ENCODE assay signal across 27 mouse cellular contexts in the genomic region with DNA sequence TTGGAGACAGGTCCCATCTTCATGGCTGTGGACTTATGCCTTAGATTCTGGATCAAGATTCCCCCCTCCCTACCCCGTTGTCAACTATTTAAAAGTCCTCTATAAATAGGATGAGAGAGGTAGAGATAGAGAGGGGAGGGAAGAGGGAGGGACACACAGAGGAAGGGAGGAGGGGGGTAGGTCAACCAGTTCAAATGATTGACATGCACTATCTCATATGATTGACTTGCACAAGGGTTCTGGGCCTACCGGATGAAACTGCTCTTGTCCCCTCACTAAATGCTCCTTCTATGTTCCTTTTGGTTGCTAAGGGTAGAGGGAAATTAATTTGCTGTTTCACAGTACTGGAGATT.
DNase-seq lines count a peak whose midpoint lies in the region; ATAC-seq and TF ChIP-seq lines count a peak whose summit lies in the region.
"Had no signal": no experiment of that assay in that cellular context is flagged by ENCODE, and none has a peak within 500 bp of the region (broad histone marks: within the 10 kb centered on the region; RNA-seq: fewer than 3 reads in every experiment).

No protein-coding gene starts in this region.

- H3K9ac ChIP-seq in heart, embryonic 12.5 days, result no peak overlapping the region
- H3K9ac ChIP-seq in liver, embryonic 12.5 days, result no peak overlapping the region
- no peak overlapping the region for H3K9ac ChIP-seq in liver, postnatal 0 days (replicated peaks)
- no peak overlapping the region for H3K9ac ChIP-seq in limb, embryonic 12.5 days (replicated peaks)
- H3K9ac ChIP-seq: embryonic facial prominence, embryonic 13.5 days; forebrain, embryonic 15.5 days; hindbrain, embryonic 15.5 days; kidney, embryonic 15.5 days; limb, embryonic 15.5 days; midbrain, embryonic 13.5 days had no signal

- TF ChIP-seq EP300 in liver, postnatal 0 days (IDR thresholded peaks at IDR 0.05; ENCODE audit: low read depth), result no peak

- 15% methylated on average over 2 of the region's 2 CpGs for WGBS in heart, embryonic 12.5 days
- 15% methylated on average over 2 of the region's 2 CpGs for WGBS in liver, embryonic 12.5 days (ENCODE audit: insufficient replicate concordance)
- WGBS in liver, postnatal 0 days (ENCODE audit: insufficient replicate concordance), result 35% methylated on average over 2 of the region's 2 CpGs
- WGBS in limb, embryonic 12.5 days, result 74% methylated on average over 2 of the region's 2 CpGs

- no peaks in the 10 kb centered on the region for H3K36me3 ChIP-seq in heart, embryonic 12.5 days
- H3K36me3 ChIP-seq in liver, embryonic 12.5 days, result no peaks in the 10 kb centered on the region
- no peaks in the 10 kb centered on the region for H3K36me3 ChIP-seq in liver, postnatal 0 days (replicated peaks; ENCODE audit: insufficient read depth, low read length)
- no peaks in the 10 kb centered on the region for H3K36me3 ChIP-seq in limb, embryonic 12.5 days
- H3K36me3 ChIP-seq: embryonic facial prominence, embryonic 13.5 days; forebrain, embryonic 10.5 days; forebrain, embryonic 15.5 days; hindbrain, embryonic 15.5 days; kidney, embryonic 15.5 days; limb, embryonic 15.5 days; midbrain, embryonic 13.5 days had no signal

- peaks cover 12% of the 10 kb centered on the region; the same call in 1 of the 2 replicates for H3K27me3 ChIP-seq in heart, embryonic 12.5 days (replicated peaks)
- no peaks in the 10 kb centered on the region for H3K27me3 ChIP-seq in liver, embryonic 12.5 days (replicated peaks)
- no peaks in the 10 kb centered on the region for H3K27me3 ChIP-seq in liver, postnatal 0 days (ENCODE audit: insufficient read depth, low read length)
- H3K27me3 ChIP-seq in limb, embryonic 12.5 days, result no peaks in the 10 kb centered on the region
- H3K27me3 ChIP-seq: embryonic facial prominence, embryonic 13.5 days; forebrain, embryonic 15.5 days; hindbrain, embryonic 15.5 days; kidney, embryonic 15.5 days; limb, embryonic 15.5 days; megakaryocyte, embryonic 14.5 days; midbrain, embryonic 13.5 days had no signal

- H3K27ac ChIP-seq in heart, embryonic 12.5 days (ENCODE audit: poor library complexity, severe bottlenecking), result no peak overlapping the region
- H3K27ac ChIP-seq in liver, embryonic 12.5 days, result no peak overlapping the region
- no peak overlapping the region for H3K27ac ChIP-seq in liver, postnatal 0 days (ENCODE audit: low read depth)
- no peak overlapping the region for H3K27ac ChIP-seq in limb, embryonic 12.5 days
- H3K27ac ChIP-seq: embryonic facial prominence, embryonic 13.5 days; forebrain, embryonic 10.5 days; forebrain, embryonic 15.5 days; hindbrain, embryonic 15.5 days; kidney, embryonic 15.5 days; layer of hippocampus, adult 2 months; left cerebral cortex, adult 2 months; limb, embryonic 15.5 days; midbrain, embryonic 13.5 days; stomach, postnatal 0 days had no signal

- intact Hi-C loops in heart, postnatal 14 days (cut with DNase I), result no loop called here

- peaks cover 19% of the 10 kb centered on the region for H3K4me1 ChIP-seq in heart, embryonic 12.5 days (replicated peaks)
- peaks cover 25% of the 10 kb centered on the region for H3K4me1 ChIP-seq in liver, embryonic 12.5 days
- 0 out of 2 replicates have a peak, but pooled peaks cover under 1% of the 10 kb centered on the region for H3K4me1 ChIP-seq in liver, postnatal 0 days (ENCODE audit: insufficient read depth)
- peaks cover 44% of the 10 kb centered on the region for H3K4me1 ChIP-seq in limb, embryonic 12.5 days (replicated peaks)
- H3K4me1 ChIP-seq: forebrain, embryonic 15.5 days; megakaryocyte, embryonic 14.5 days had no signal

- no peaks in the 10 kb centered on the region for H3K9me3 ChIP-seq in heart, embryonic 12.5 days (replicated peaks)
- H3K9me3 ChIP-seq in liver, embryonic 12.5 days (replicated peaks), result no peaks in the 10 kb centered on the region
- no peaks in the 10 kb centered on the region for H3K9me3 ChIP-seq in liver, postnatal 0 days (ENCODE audit: low read length)
- H3K9me3 ChIP-seq in limb, embryonic 12.5 days, result no peaks in the 10 kb centered on the region
- H3K9me3 ChIP-seq: embryonic facial prominence, embryonic 13.5 days; forebrain, embryonic 10.5 days; forebrain, embryonic 15.5 days; hindbrain, embryonic 15.5 days; kidney, embryonic 15.5 days; limb, embryonic 15.5 days; midbrain, embryonic 13.5 days had no signal

- peak overlapping the region; percentile 44 for H3K4me2 ChIP-seq in heart, embryonic 12.5 days
- peak overlapping the region; percentile 40 for H3K4me2 ChIP-seq in liver, embryonic 12.5 days
- no peak overlapping the region for H3K4me2 ChIP-seq in liver, postnatal 0 days (ENCODE audit: low read depth, low read length)
- no peak overlapping the region for H3K4me2 ChIP-seq in limb, embryonic 12.5 days
- H3K4me2 ChIP-seq: embryonic facial prominence, embryonic 13.5 days; forebrain, embryonic 15.5 days; hindbrain, embryonic 15.5 days; kidney, embryonic 15.5 days; limb, embryonic 15.5 days; midbrain, embryonic 13.5 days had no signal

- no peak overlapping the region for H3K4me3 ChIP-seq in heart, embryonic 12.5 days
- H3K4me3 ChIP-seq in liver, embryonic 12.5 days, result no peak overlapping the region
- no peak overlapping the region for H3K4me3 ChIP-seq in liver, postnatal 0 days (ENCODE audit: low read depth, low read length)
- H3K4me3 ChIP-seq in limb, embryonic 12.5 days (replicated peaks), result no peak overlapping the region
- H3K4me3 ChIP-seq: embryonic facial prominence, embryonic 13.5 days; forebrain, embryonic 10.5 days; forebrain, embryonic 15.5 days; hindbrain, embryonic 15.5 days; kidney, embryonic 15.5 days; layer of hippocampus, adult 2 months; left cerebral cortex, adult 2 months; limb, embryonic 15.5 days; midbrain, embryonic 13.5 days had no signal

- no peak for DNase-seq in heart, postnatal 14 days
- DNase-seq in liver, postnatal 0 days, result no peak
- no peak for DNase-seq in ovary, postnatal 36 days (ENCODE audit: low spot score)
- DNase-seq in kidney, postnatal 25 days, result no peak
- DNase-seq: adrenal gland, postnatal 25 days; cerebellum, adult 11-12 months; cerebellum, adult 9-11 months; kidney, adult 11 months; right cerebral cortex, postnatal 4 days; thymus, adult 18-20 months; thymus, postnatal 25 days had no signal

- no peak for ATAC-seq in heart, embryonic 12.5 days (ENCODE audit: insufficient number of reproducible peaks, low FRiP score)
- ATAC-seq in liver, embryonic 12.5 days, result peak; percentile 68
- no peak for ATAC-seq in liver, postnatal 0 days
- peak; percentile 9; the same call in 1 of the 2 replicates for ATAC-seq in limb, embryonic 12.5 days (ENCODE audit: insufficient number of reproducible peaks, insufficient read depth, low FRiP score, low TSS enrichment, low read depth)
- peak; percentile 42 for ATAC-seq in megakaryocyte-erythroid progenitor cell, adult 5-6 weeks (replicated peaks; ENCODE audit: low FRiP score, low TSS enrichment, poor library complexity, severe bottlenecking)
- ATAC-seq: forebrain, embryonic 15.5 days; inflammation-experienced regulatory T-cells, adult 6 months; midbrain, embryonic 13.5 days had no signal

- TF ChIP-seq CTCF in liver, postnatal 0 days (IDR thresholded peaks at IDR 0.05; ENCODE audit: low read depth), result no peak

Comparison
In these comparisons a context has a peak if more than half of its experiments do, and no peak if none do; other contexts are left out.
1. ATAC-seq: peak in liver, embryonic 12.5 days (single experiment), limb, embryonic 12.5 days (single experiment) and megakaryocyte-erythroid progenitor cell, adult 5-6 weeks (single experiment); none in heart, embryonic 12.5 days (single experiment) and liver, postnatal 0 days (single experiment).
2. H3K4me2 ChIP-seq: peak in heart, embryonic 12.5 days (single experiment) and liver, embryonic 12.5 days (single experiment); none in liver, postnatal 0 days (single experiment) and limb, embryonic 12.5 days (single experiment).